Mouse (Mus musculus) brain, embryonic 18.5 days (tissue): Measurements from ENCODE around the gene Cerkl.

Experiments
- DNase-seq: peaks from one replicate; pipeline ENCODE4 v3.0.0-alpha.2; 2012; ENCODE audit warnings: low read depth, low spot score

The Cerkl gene

DNA sequence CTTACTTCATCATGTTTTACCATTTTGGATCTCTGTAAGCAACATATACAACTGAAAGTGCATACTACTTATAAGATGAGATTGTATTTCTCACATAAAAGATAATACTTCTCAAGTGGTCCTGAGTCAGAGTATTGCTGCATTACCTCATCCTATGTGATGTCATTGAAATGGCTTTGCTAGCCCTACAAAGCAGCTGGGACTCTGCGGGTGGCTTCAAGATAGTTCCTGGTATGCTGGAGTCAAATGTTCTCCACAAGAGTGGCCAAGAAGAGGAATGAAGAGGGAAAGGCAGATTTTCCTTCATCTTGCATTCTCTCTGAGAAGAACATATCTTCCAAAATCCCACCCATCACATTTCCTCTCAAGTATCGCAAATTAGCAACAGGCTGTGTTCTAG, 13.2 kb downstream of the Cerkl start:
- no peak for DNase-seq

GRCm38 (mm10) chr2:79442906-79443305, 13.7 kb downstream of the Cerkl start:
- no peak for DNase-seq

DNA sequence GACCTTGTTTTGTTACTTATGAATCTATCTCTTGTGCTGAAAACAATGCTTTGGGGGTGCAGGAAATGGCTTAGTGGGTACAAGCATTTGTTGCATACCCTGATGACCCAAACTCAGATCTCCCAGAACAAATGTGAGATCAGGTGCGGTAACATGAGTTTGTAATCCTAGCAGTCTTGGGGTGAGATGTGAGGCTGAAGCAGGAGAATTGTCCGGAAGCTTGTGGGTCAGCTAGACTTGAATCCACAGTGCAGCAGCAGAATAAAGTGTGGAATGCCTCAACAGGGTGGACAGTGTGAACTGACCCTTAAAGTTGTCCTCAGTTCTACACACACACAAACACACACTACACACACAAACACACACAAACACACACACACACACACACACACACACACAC, 14.4 kb downstream of the Cerkl start:
- no peak for DNase-seq

GRCm38 (mm10) chr2:79430061-79430460, 26.5 kb downstream of the Cerkl start:
- DNase-seq: no peak

DNA sequence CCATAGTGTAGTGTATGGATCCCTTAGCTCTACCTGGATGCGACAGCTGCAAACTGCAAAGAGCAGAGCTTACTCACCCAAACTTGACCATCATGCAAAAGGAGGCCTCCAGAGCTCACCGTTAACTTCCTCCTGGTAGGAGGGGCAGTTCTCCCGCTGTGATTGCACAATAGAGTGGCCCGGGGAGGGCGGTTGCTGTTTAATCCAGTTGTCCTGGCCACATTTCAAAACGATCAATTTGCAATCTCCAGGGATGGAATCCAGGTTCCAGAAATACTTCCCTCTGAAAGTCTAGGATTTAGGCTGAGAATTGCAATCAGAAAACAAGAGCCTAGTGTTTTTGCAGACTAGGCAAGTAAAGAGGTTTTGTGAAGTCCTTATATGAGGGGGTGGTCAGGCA, 26.9 kb downstream of the Cerkl start:
- no peak for DNase-seq

DNA sequence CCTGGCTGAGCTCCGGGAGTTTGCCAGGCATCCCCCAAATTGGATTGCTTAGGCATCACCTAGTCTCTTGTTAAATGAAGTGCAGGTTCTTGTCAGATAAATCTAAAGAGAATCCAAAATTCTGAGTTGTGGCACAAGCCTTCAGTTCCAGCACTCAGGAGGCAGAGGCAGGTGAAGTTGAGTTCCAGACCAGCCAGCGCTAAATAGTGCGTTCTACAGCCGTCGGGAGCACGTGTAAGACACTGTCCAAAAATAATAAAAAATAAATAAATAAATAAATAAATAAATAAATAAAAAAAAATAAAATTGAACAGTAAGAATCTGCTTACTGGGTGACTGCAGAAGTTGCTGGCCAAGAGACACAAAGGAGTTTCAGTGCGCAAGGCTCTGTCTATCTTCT, 27.5 kb downstream of the Cerkl start:
- no peak for DNase-seq

DNA sequence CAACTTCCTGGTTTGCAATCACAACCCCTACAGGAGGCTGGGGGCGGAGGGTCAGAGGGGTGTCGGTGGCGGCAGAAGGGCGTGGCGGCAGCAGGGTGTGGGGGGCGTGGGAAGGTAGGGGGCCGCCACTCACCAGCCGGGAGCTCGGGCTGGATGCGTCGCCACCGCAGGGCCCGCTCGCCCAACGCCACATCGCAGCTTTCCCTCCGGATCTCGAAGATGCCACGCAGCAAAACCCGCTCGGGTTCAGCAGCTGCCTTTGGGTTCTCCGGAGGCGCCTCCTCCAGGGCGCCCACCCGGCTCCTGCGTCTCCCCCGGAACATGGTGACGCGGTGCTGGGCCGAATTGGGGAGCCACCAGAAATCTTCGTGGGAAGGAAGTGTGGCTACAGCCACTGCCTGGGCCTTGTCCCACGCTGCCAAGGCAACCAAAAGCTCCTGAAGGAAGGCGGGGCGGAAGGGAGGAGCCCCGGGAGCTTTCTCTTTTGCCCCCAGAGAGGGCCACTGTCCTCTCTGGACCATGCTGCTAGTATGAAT, 27.9 kb downstream of the Cerkl start:
- DNase-seq: no peak

DNA sequence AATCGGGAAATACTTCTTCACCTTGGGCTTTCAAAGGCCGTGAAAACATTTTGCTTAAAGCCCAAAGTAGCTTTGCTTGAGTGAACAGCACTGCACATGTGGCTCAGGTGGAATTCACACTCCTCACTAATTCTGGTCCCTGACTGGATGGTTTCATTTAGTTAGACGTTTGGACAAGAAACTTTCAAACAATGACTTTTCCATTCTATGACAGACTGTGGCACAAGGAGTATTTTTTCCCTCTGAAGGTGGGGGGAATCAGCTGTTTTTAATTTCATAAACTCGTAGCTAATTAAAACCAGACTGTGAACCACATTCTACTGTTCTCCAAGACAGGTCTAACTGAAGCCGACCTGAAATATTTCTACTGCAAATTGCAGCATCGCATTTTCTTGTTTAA, 28.6 kb downstream of the Cerkl start:
- no peak for DNase-seq

GRCm38 (mm10) chr2:79421696-79422095, 34.9 kb downstream of the Cerkl start:
- no peak for DNase-seq

GRCm38 (mm10) chr2:79414505-79414904, 42.1 kb downstream of the Cerkl start:
- DNase-seq: no peak

GRCm38 (mm10) chr2:79410903-79411255, 45.7 kb downstream of the Cerkl start:
- DNase-seq: no peak

DNA sequence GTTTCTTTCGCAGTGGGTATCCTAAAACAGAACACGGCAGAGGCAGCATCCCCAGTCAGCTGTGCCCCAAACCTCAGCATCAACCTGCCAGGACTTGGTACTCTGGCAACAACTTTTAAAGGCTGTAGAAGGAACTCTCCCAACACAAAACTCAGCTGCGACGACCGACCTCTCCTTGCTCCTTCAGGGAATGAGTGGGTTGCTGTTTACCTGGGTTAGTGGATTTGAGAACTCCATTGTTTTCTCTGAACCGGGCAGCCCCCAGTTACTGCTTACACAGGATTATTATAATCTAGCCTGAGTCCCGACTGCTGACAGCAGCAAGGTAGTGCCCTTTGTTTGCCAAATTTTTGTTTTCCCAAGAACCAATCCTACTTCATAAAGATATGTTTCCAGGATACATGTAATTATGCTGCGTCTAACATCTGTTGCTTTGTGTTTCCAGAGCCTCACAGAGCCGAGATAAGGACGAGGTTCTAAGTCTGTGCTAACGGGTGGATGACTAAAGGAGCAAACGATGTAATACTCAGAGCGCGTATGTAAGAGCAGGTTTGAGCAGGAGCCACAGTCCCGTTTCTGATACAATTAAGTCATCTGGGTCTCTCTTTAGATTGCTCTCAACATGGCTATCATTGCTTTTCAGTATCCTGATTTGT, 46.2 kb downstream of the Cerkl start:
- no peak for DNase-seq

- DNase-seq: no peak
Observed at GRCm38 (mm10) chr2:79405661-79406405, 50.8 kb downstream of the Cerkl start.

- no peak for DNase-seq
Observed at GRCm38 (mm10) chr2:79400045-79400444, 56.5 kb downstream of the Cerkl start.

DNA sequence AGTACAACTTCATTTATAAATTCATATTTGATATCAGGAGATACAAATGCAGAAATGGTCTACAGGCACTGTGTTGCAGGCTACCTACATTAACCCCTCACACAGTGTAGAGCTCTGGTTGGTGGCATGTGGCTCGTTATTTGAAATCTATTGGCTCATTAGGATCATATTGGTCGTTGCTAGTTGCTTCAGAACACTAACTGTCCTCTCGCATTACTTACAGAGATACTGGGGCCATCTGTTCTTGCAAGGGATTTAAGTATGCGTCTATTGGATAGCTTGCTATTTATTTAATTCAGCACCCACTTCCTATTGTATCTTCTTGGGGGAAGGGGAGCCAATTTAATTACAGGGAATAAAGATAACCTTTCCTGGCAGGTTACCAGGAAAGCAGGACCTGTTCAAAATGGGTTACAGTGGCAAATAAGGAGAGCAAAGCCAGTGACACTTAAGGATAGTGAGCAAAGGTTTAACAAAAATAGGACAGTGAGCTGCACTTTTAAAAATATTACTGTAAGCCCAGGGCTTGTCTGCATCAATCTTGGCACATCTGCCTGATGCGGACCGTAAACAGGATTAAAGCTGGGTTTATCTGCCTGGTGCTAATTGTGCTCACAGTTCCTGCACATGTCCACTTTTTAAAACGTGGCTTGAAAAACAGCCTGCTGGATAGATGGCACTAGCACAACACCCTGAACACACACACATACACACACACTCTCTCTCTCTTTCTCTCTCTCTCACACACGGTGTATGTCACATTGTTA, 57.2 kb downstream of the Cerkl start:
- peak; percentile 26 for DNase-seq

DNA sequence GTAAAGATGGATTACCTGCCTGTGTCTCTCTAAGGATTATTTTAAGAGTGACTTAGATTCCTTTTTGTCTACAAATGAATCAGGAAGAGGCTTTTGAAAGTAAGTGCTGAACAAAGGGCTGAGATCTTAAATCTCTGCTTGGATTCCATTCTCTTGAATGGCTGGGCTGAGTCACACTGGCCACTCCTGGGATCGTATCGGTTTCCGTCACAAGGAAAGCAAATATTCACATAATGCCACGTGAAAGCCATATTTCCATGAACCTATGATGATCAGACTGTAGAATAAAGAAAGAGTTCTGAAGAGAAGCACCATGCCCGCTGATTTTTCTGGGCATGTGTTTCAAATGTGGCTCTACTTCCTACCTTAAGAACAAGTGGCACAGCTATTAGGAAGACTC, 57.8 kb downstream of the Cerkl start:
- DNase-seq: no peak

DNA sequence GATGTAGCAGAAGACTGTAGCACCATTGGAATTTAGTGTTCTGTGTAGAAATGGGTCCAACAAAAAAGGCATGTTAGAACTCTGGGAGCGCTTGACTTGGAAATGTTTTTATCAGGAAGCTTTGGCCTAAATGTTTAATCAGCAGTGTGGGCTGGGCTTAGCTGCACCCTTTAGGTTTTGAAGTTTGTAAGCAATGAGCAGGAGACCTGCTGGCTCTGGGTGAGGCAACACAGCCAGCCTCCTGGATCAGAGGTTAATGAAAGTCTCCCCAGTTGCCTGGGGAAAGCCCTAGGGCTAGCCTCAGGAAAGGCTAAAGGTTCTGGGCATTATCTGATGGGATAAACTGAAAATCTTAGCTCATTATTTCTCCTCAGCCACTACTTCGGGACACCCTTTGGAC, 58.2 kb downstream of the Cerkl start:
- no peak for DNase-seq

- no peak for DNase-seq
Observed at GRCm38 (mm10) chr2:79397107-79397506, 59.5 kb downstream of the Cerkl start.

- DNase-seq: no peak
Observed at GRCm38 (mm10) chr2:79379087-79380041, 77.2 kb downstream of the Cerkl start.

DNA sequence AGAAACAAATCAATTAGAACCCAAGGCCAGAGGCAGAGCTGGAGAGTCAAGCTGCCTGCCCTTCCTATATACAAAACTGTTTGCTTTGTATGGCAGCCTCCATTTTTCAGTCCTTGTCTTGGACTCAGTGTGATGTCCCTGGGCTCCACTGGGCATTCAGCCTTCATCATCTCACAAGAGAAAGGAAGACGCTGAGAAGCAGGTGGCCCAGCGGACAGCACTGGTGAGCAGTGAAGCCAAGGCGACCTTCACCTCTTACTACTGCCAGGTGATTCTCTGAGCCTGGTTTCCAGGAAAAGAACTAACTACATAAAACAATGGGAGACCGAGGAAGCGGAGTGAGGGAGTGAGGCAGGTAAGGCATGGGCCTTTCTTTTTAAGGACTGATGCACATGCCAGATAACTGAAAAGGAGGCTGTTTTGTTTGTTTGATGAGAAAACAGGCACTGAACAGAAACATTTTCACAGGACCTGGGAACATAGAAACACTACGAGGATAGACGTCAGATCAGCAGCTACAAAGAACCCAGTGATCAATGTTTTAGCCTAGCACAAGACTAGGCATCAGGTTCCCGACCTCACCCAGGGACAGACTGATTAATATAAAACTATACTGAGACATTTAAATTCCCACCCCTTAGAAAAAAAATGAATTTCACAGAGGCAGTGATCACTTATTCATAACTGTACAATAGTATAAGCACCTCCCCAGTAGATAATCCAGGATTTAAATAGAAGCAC, 78.1 kb downstream of the Cerkl start:
- DNase-seq: no peak
